In the genomic region with DNA sequence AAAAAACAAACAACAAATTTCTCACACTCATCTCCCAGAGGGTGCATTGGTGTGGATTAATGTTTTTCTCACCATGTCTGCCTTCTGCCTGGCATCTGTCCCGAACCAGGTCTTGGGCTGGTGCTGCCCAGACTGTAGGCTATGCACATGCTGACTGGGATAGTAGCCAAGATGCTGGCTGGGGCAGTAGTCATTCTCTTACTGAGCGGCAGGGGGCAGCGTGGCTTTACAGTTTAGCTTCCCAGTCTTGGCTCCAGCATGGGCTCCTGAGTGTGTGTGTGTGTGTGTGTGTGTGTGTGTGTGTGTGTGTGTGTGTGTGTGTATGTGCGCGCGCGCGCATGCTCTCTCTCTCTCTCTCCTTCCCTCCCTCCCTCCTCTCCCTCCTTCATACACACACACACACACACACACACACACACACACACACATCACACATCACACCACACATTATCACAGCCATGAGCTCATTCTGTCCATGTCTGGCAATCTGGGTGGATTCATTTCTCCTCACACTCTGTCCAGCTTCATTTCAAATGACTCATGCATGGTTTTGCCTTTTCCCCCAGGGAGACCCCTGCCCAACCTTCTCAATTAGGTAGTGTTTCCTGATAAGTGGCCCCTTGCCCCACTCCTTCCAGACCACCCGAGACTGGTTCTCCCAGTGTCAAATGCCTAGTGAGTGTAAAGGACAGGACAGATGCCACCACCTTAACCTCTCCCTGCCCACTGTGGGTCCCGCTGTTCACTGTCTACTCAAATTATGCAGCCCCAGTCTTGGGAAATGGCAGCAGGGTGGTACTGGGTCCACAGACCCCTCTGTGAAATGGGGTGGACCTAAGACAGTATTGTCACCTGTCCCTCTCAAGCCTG, we compare ENCODE assay signal across 9 mouse cellular contexts. TPM values are rescaled to one million over a fixed set of nuclear protein-coding genes. Genes with fewer than 3 reads are reported as not detected.
DNase-seq lines count a peak whose midpoint lies in the region; ATAC-seq and TF ChIP-seq lines count a peak whose summit lies in the region.
"Had no signal": no experiment of that assay in that cellular context is flagged by ENCODE, and none has a peak within 500 bp of the region (broad histone marks: within the 10 kb centered on the region; RNA-seq: fewer than 3 reads in every experiment).

No protein-coding gene starts in this region.

- no peaks in the 10 kb centered on the region for H3K36me3 ChIP-seq in forebrain, embryonic 12.5 days (replicated peaks)
- no peaks in the 10 kb centered on the region for H3K36me3 ChIP-seq in midbrain, postnatal 0 days (ENCODE audit: insufficient read depth, low read length)
- no peaks in the 10 kb centered on the region for H3K36me3 ChIP-seq in stomach, postnatal 0 days (ENCODE audit: control insufficient read depth, insufficient read depth, low read length)

- H3K9me3 ChIP-seq in forebrain, embryonic 12.5 days: no peaks in the 10 kb centered on the region
- no peaks in the 10 kb centered on the region for H3K9me3 ChIP-seq in midbrain, postnatal 0 days (ENCODE audit: low read length)
- no peaks in the 10 kb centered on the region for H3K9me3 ChIP-seq in stomach, postnatal 0 days (ENCODE audit: control insufficient read depth, low read length)

- H3K9ac ChIP-seq in forebrain, embryonic 12.5 days: no peak overlapping the region
- H3K9ac ChIP-seq in midbrain, postnatal 0 days (replicated peaks; ENCODE audit: low read length, poor library complexity, severe bottlenecking): no peak overlapping the region
- no peak overlapping the region for H3K9ac ChIP-seq in stomach, postnatal 0 days (ENCODE audit: low read length)

- peaks cover 22% of the 10 kb centered on the region for H3K4me1 ChIP-seq in forebrain, embryonic 12.5 days
- H3K4me1 ChIP-seq in midbrain, postnatal 0 days (ENCODE audit: insufficient read depth, low read length): peaks cover 4% of the 10 kb centered on the region; the same call in 1 of the 2 replicates
- no peaks in the 10 kb centered on the region; the same call in 1 of the 2 replicates for H3K4me1 ChIP-seq in stomach, postnatal 0 days (replicated peaks; ENCODE audit: control insufficient read depth, insufficient read depth)

- peak; percentile 82 for TF ChIP-seq CTCF in brain, embryonic 14.5 days (IDR thresholded peaks at IDR 0.05; ENCODE audit: borderline replicate concordance, extremely low read depth, insufficient read depth, insufficient read length)
- peak; percentile 85 for TF ChIP-seq CTCF in midbrain, postnatal 0 days (IDR thresholded peaks at IDR 0.05)
- peak; percentile 93 for TF ChIP-seq CTCF in stomach, postnatal 0 days (IDR thresholded peaks at IDR 0.05; ENCODE audit: low read depth)

- no peak overlapping the region for H3K4me3 ChIP-seq in forebrain, embryonic 12.5 days (replicated peaks)
- H3K4me3 ChIP-seq in midbrain, postnatal 0 days (ENCODE audit: low read depth, low read length): no peak overlapping the region
- H3K4me3 ChIP-seq in stomach, postnatal 0 days (ENCODE audit: low read depth, low read length): no peak overlapping the region

- peak; percentile 81 for DNase-seq in cerebellum, adult 11 months
- peak; percentile 96 for DNase-seq in brain, embryonic 14.5 days (ENCODE audit: low read depth)
- peak; percentile 65 to 89 for DNase-seq in left cerebral cortex, adult 9 months (ENCODE audit: low spot score in 2 of 2)
- peak; percentile 96 for DNase-seq in midbrain, postnatal 0 days (ENCODE audit: low spot score)
- peak; percentile 84 for DNase-seq in stomach, postnatal 0 days (ENCODE audit: low spot score)

- peaks cover 87% of the 10 kb centered on the region for H3K27me3 ChIP-seq in forebrain, embryonic 12.5 days
- H3K27me3 ChIP-seq in midbrain, postnatal 0 days (ENCODE audit: insufficient read depth, low read length): peaks cover 65% of the 10 kb centered on the region
- no peaks in the 10 kb centered on the region for H3K27me3 ChIP-seq in stomach, postnatal 0 days (ENCODE audit: control insufficient read depth, insufficient read depth, low read length)
- H3K27me3 ChIP-seq: Patski had no signal

- 36% methylated on average over 9 of the region's 10 CpGs for WGBS in forebrain, embryonic 12.5 days
- WGBS in midbrain, postnatal 0 days: 31% methylated on average over 10 of the region's 10 CpGs
- WGBS in stomach, postnatal 0 days: 30% methylated on average over 5 of the region's 10 CpGs

- no peak for ATAC-seq in cerebellum, adult (ENCODE audit: insufficient number of reproducible peaks, low FRiP score, low TSS enrichment)
- 0 out of 2 replicates have a peak, but pooled peaks have one; percentile 12 for ATAC-seq in forebrain, embryonic 12.5 days (ENCODE audit: low FRiP score)
- ATAC-seq in hematopoietic stem cell, adult 5-6 weeks (replicated peaks in 1 of 2; ENCODE audit: insufficient read depth in 1 of 2, low FRiP score in 2 of 2, low TSS enrichment in 1 of 2, low read depth in 1 of 2, poor library complexity in 2 of 2, severe bottlenecking in 2 of 2): peak; percentile 69 to 80
- peak; percentile 52 for ATAC-seq in midbrain, postnatal 0 days (ENCODE audit: low FRiP score)
- peak; percentile 57 for ATAC-seq in stomach, postnatal 0 days (ENCODE audit: low FRiP score, low TSS enrichment)
- ATAC-seq: Patski had no signal

- H3K4me2 ChIP-seq in forebrain, embryonic 12.5 days: no peak overlapping the region
- H3K4me2 ChIP-seq in midbrain, postnatal 0 days (ENCODE audit: low read depth, low read length, poor library complexity, severe bottlenecking): no peak overlapping the region
- H3K4me2 ChIP-seq in stomach, postnatal 0 days (replicated peaks; ENCODE audit: low read depth): no peak overlapping the region

- TF ChIP-seq EP300 in stomach, postnatal 0 days (optimal IDR thresholded peaks at IDR 0.05): no peak

- H3K27ac ChIP-seq in forebrain, embryonic 12.5 days: no peak overlapping the region
- no peak overlapping the region for H3K27ac ChIP-seq in midbrain, postnatal 0 days (ENCODE audit: low read depth, low read length)
- no peak overlapping the region for H3K27ac ChIP-seq in stomach, postnatal 0 days (replicated peaks)

- TF ChIP-seq POLR2A in brain, embryonic 14.5 days (IDR thresholded peaks at IDR 0.05; ENCODE audit: borderline replicate concordance, extremely low read depth, insufficient read depth, insufficient read length, poor library complexity, severe bottlenecking): no peak

RNA-seq across cellular contexts. Expression of a gene that starts 3.8 kb away (rescaled TPM):
- polyA plus RNA-seq in brain, embryonic 14.5 days (2012; rRNA removed): 3.2 and 4.5 TPM in 2 replicates
- 4.9 and 5.3 TPM in 2 replicates for polyA plus RNA-seq in forebrain, embryonic 12.5 days (2016; fragmentation: Nextera tagmentation; extraction: Ambion mirVana)
- 0.30 TPM in 1 of 2 replicates, not detected in the other for total RNA-seq in hematopoietic stem cell, adult 5-6 weeks (2017)
- 4.2 and 5.6 TPM in 2 replicates for total RNA-seq in midbrain, postnatal 0 days (2014; rRNA removed)
- polyA plus RNA-seq in midbrain, postnatal 0 days (2015; fragmentation: Nextera tagmentation; extraction: Ambion mirVana): 2.3 and 2.9 TPM in 2 replicates
- polyA plus RNA-seq in stomach, postnatal 0 days (2015; fragmentation: Nextera tagmentation; extraction: Ambion mirVana): 2.3 and 2.8 TPM in 2 replicates

RNA-seq across cellular contexts. Expression of a gene that starts 12.4 kb away (rescaled TPM):
- 0.50 and 1.1 TPM in 2 replicates for polyA plus RNA-seq in brain, embryonic 14.5 days (2012; rRNA removed)
- polyA plus RNA-seq in forebrain, embryonic 12.5 days (2016; fragmentation: Nextera tagmentation; extraction: Ambion mirVana): 4.9 and 6.8 TPM in 2 replicates
- not detected in 2 replicates for total RNA-seq in hematopoietic stem cell, adult 5-6 weeks (2017)
- total RNA-seq in midbrain, postnatal 0 days (2014; rRNA removed): 0.16 TPM in 1 of 2 replicates, not detected in the other
- 0.10 TPM in 1 of 2 replicates, not detected in the other for polyA plus RNA-seq in midbrain, postnatal 0 days (2015; fragmentation: Nextera tagmentation; extraction: Ambion mirVana)
- 2.0 and 2.5 TPM in 2 replicates for polyA plus RNA-seq in stomach, postnatal 0 days (2015; fragmentation: Nextera tagmentation; extraction: Ambion mirVana)
- polyA plus RNA-seq: Patski had no signal
